Mouse (Mus musculus): ENCODE data around the gene Gm20489. TPM values are rescaled to one million over a fixed set of nuclear protein-coding genes. Genes with fewer than 3 reads are reported as not detected.
A peak's percentile ranks its signal among the peaks of the same experiment; 100 is the strongest.

The Gm20489 gene
- polyA plus RNA-seq (2016; fragmentation: Nextera tagmentation; extraction: Ambion mirVana): not detected in 2 replicates

- Histone ChIP-seq H3K4me1 (peaks cover 39% of the 10 kb centered on the region), H3K36me3 (no peaks in the 10 kb centered on the region), H3K4me3 (0 out of 2 replicates have a peak within 1 kb of the TSS, but pooled peaks have one; percentile 7), H3K9me3 (replicated peaks) (no peaks in the 10 kb centered on the region), H3K27me3 (replicated peaks) (peaks cover 30% of the 10 kb centered on the region), H3K9ac (no peak within 1 kb of the TSS), H3K27ac (no peak within 1 kb of the TSS), H3K4me2 (peak within 1 kb of the TSS; percentile 32)
- no peak for ATAC-seq
- WGBS (ENCODE audit: insufficient replicate concordance): 25% methylated on average over 3 of the region's 3 CpGs
Observed at GRCm38 (mm10) chrX:101268755-101269124, at the start of gene Gm20489. Gene Gm20489, minus strand, starts transcription at chrX:101269023.

GRCm38 (mm10) chrX:101313625-101314359 lies 45.0 kb upstream of the Gm20489 start:
- H3K27me3 ChIP-seq (replicated peaks): peaks cover 60% of the 10 kb centered on the region
- 29% methylated on average over 6 of the region's 6 CpGs for WGBS (ENCODE audit: insufficient replicate concordance)
- no peak overlapping the region for H3K27ac ChIP-seq
- no peak overlapping the region for H3K4me2 ChIP-seq
- H3K4me3 ChIP-seq: no peak overlapping the region
- no peaks in the 10 kb centered on the region for H3K9me3 ChIP-seq (replicated peaks)
- ATAC-seq: no peak
- peaks cover 5% of the 10 kb centered on the region; the same call in 1 of the 2 replicates for H3K4me1 ChIP-seq
- no peaks in the 10 kb centered on the region for H3K36me3 ChIP-seq
- H3K9ac ChIP-seq: no peak overlapping the region

GRCm38 (mm10) chrX:101309299-101309698 lies 40.5 kb upstream of the Gm20489 start:
- ATAC-seq: no peak

GRCm38 (mm10) chrX:101304646-101305045 lies 35.8 kb upstream of the Gm20489 start:
- Histone ChIP-seq H3K27me3 (replicated peaks) (peaks cover 87% of the 10 kb centered on the region), H3K4me2 (no peak overlapping the region)
- WGBS (ENCODE audit: insufficient replicate concordance): 44% methylated on average over 2 of the region's 2 CpGs

More at GRCm38 (mm10) chrX:101309299-101309698, 40.5 kb upstream of the Gm20489 start:
- Histone ChIP-seq H3K36me3 (no peaks in the 10 kb centered on the region), H3K27me3 (replicated peaks) (peaks cover 72% of the 10 kb centered on the region), H3K4me3 (no peak overlapping the region), H3K9me3 (replicated peaks) (no peaks in the 10 kb centered on the region), H3K4me2 (no peak overlapping the region), H3K27ac (no peak overlapping the region), H3K9ac (no peak overlapping the region), H3K4me1 (no peaks in the 10 kb centered on the region)
- WGBS (ENCODE audit: insufficient replicate concordance): 78% methylated on average over 5 of the region's 5 CpGs

GRCm38 (mm10) chrX:101301654-101302053 lies 32.8 kb upstream of the Gm20489 start:
- Histone ChIP-seq H3K4me1 (peaks cover 9% of the 10 kb centered on the region; the same call in 1 of the 2 replicates), H3K27ac (no peak overlapping the region), H3K36me3 (peaks cover 13% of the 10 kb centered on the region), H3K9ac (no peak overlapping the region), H3K4me2 (no peak overlapping the region), H3K27me3 (replicated peaks) (peaks cover 80% of the 10 kb centered on the region), H3K4me3 (no peak overlapping the region), H3K9me3 (replicated peaks) (no peaks in the 10 kb centered on the region)
- 65% methylated on average over 9 of the region's 9 CpGs for WGBS (ENCODE audit: insufficient replicate concordance)
- ATAC-seq: no peak

More at GRCm38 (mm10) chrX:101304646-101305045, 35.8 kb upstream of the Gm20489 start:
- ATAC-seq: no peak
- no peaks in the 10 kb centered on the region for H3K4me1 ChIP-seq
- H3K36me3 ChIP-seq: no peaks in the 10 kb centered on the region
- H3K4me3 ChIP-seq: no peak overlapping the region
- H3K27ac ChIP-seq: no peak overlapping the region
- no peaks in the 10 kb centered on the region for H3K9me3 ChIP-seq (replicated peaks)
- H3K9ac ChIP-seq: no peak overlapping the region

GRCm38 (mm10) chrX:101300427-101301030 lies 31.7 kb upstream of the Gm20489 start:
- ATAC-seq: no peak
- H3K9me3 ChIP-seq (replicated peaks): no peaks in the 10 kb centered on the region
- no peak overlapping the region for H3K27ac ChIP-seq
- peaks cover 9% of the 10 kb centered on the region; the same call in 1 of the 2 replicates for H3K4me1 ChIP-seq
- no peak overlapping the region for H3K4me2 ChIP-seq
- H3K9ac ChIP-seq: no peak overlapping the region
- peaks cover 78% of the 10 kb centered on the region for H3K27me3 ChIP-seq (replicated peaks)
- no peak overlapping the region for H3K4me3 ChIP-seq
- H3K36me3 ChIP-seq: peaks cover 25% of the 10 kb centered on the region
- WGBS (ENCODE audit: insufficient replicate concordance): 41% methylated on average over 13 of the region's 13 CpGs

- Histone ChIP-seq H3K9me3 (replicated peaks) (no peaks in the 10 kb centered on the region), H3K4me2 (peak overlapping the region; percentile 32), H3K27me3 (replicated peaks) (peaks cover 71% of the 10 kb centered on the region), H3K4me1 (peaks cover 9% of the 10 kb centered on the region; the same call in 1 of the 2 replicates), H3K9ac (no peak overlapping the region), H3K27ac (no peak overlapping the region), H3K4me3 (no peak overlapping the region), H3K36me3 (peaks cover 32% of the 10 kb centered on the region)
- ATAC-seq: no peak
- WGBS (ENCODE audit: insufficient replicate concordance): 21% methylated on average over 12 of the region's 13 CpGs
Observed at GRCm38 (mm10) chrX:101299473-101300426, 30.9 kb upstream of the Gm20489 start.

- WGBS (ENCODE audit: insufficient replicate concordance): 13% methylated on average over 16 of the region's 24 CpGs
- H3K27me3 ChIP-seq (replicated peaks): peaks cover 65% of the 10 kb centered on the region
- H3K36me3 ChIP-seq: peaks cover 39% of the 10 kb centered on the region
- H3K9me3 ChIP-seq (replicated peaks): no peaks in the 10 kb centered on the region
- H3K9ac ChIP-seq: no peak within 1 kb of the TSS
- no peak within 1 kb of the TSS for H3K27ac ChIP-seq
- no peak for ATAC-seq
- H3K4me3 ChIP-seq: no peak within 1 kb of the TSS
- H3K4me1 ChIP-seq: peaks cover 9% of the 10 kb centered on the region; the same call in 1 of the 2 replicates
- H3K4me2 ChIP-seq: peak within 1 kb of the TSS; percentile 32
Observed at GRCm38 (mm10) chrX:101299055-101299454, 30.2 kb upstream of the Gm20489 start, which contains the start of gene Nlgn3. Gene Nlgn3, plus strand, starts transcription at chrX:101299168.

GRCm38 (mm10) chrX:101290111-101290510 lies 21.3 kb upstream of the Gm20489 start:
- H3K4me1 ChIP-seq: peaks cover 50% of the 10 kb centered on the region
- no peak for ATAC-seq

GRCm38 (mm10) chrX:101289037-101289436 lies 20.2 kb upstream of the Gm20489 start:
- Histone ChIP-seq H3K4me2 (peak overlapping the region; percentile 61), H3K9ac (no peak overlapping the region; the same call in 1 of the 2 replicates), H3K4me1 (peaks cover 50% of the 10 kb centered on the region), H3K9me3 (replicated peaks) (no peaks in the 10 kb centered on the region), H3K27ac (peak overlapping the region; percentile 97), H3K36me3 (peaks cover 100% of the 10 kb centered on the region), H3K4me3 (no peak overlapping the region), H3K27me3 (replicated peaks) (no peaks in the 10 kb centered on the region; the same call in 1 of the 2 replicates)
- WGBS (ENCODE audit: insufficient replicate concordance): 82% methylated on average over 7 of the region's 7 CpGs
- ATAC-seq: no peak

More at GRCm38 (mm10) chrX:101290111-101290510, 21.3 kb upstream of the Gm20489 start:
- WGBS (ENCODE audit: insufficient replicate concordance): 66% methylated on average over 10 of the region's 10 CpGs
- Histone ChIP-seq H3K4me2 (peak overlapping the region; percentile 8; the same call in 1 of the 2 replicates), H3K27ac (peak overlapping the region; percentile 97), H3K9me3 (replicated peaks) (no peaks in the 10 kb centered on the region), H3K4me3 (no peak overlapping the region), H3K27me3 (replicated peaks) (no peaks in the 10 kb centered on the region; the same call in 1 of the 2 replicates), H3K36me3 (peaks cover 100% of the 10 kb centered on the region), H3K9ac (peak overlapping the region; percentile 22; the same call in 1 of the 2 replicates)

GRCm38 (mm10) chrX:101288432-101288831 lies 19.6 kb upstream of the Gm20489 start:
- 50% methylated on average over 6 of the region's 6 CpGs for WGBS (ENCODE audit: insufficient replicate concordance)
- Histone ChIP-seq H3K9me3 (replicated peaks) (no peaks in the 10 kb centered on the region), H3K36me3 (peaks cover 100% of the 10 kb centered on the region), H3K27me3 (replicated peaks) (no peaks in the 10 kb centered on the region), H3K9ac (peak overlapping the region; percentile 44; the same call in 1 of the 2 replicates), H3K4me3 (no peak overlapping the region), H3K4me1 (peaks cover 50% of the 10 kb centered on the region), H3K4me2 (peak overlapping the region; percentile 61), H3K27ac (peak overlapping the region; percentile 97)
- peak; percentile 57 for ATAC-seq

All from liver, embryonic 12.5 days (tissue).